Mouse (Mus musculus) liver, postnatal 0 days (tissue): ENCODE measurements around the gene Slc35f6.

ENCODE experiments used
- CTCF ChIP-seq: sonication (generic); IDR thresholded peaks from 2 replicates; pipeline ENCODE4 v1.5.1; 2016; ENCODE audit warnings: antibody characterized with exemption, low read depth
- EP300 ChIP-seq: IDR thresholded peaks from 2 replicates; pipeline ENCODE4 v1.6.1; 2016; ENCODE audit warnings: antibody characterized with exemption, low read depth, mild to moderate bottlenecking

DNA sequence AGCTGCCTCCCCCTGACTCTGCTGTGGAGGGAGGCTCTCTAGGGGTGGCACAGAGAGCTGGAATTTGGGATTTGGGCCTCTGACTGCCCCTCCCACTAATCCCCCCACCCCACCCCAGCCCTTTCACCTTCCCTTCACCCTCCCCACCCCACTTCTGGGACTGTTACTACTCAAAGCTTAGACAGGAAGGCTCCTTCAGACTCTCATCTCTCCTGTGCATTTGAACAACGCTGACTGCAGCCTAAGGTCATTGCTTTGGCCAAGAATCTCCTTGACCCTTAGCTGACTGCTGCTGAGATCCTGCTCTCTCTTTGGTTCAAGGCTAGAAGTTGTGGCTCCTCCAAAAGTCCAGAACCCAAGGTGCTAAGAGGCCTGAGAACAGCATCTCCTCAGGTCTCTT lies 36.6 kb upstream of the Slc35f6 start:
- TF ChIP-seq CTCF (no peak), EP300 (no peak)
